ENCODE assay signal across 10 mouse cellular contexts in the genomic region with DNA sequence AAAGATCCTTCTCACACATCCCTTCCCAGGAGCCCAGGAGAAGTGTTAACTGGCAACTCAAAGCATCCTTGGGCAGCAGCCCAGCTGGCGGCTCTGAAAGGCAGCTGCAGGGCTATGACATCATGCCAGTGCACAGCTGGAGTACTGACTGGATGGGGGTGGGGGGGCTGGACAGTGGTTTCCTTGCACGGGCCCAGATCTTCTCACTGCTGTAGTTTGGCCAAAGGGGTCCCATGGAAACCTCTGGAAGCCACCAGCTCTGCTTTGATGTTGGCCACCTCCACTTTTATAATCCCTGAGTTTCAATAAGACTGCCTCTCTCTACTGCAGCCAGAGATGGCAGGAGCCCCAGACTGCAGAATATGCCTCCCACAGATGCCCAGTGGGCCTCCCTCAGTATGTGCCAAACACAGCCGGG. TPM values are rescaled to one million over a fixed set of nuclear protein-coding genes. Genes with fewer than 3 reads are reported as not detected.
DNase-seq lines count a peak whose midpoint lies in the region; ATAC-seq lines count a peak whose summit lies in the region.
"Had no signal": no experiment of that assay in that cellular context is flagged by ENCODE, and none has a peak within 500 bp of the region (broad histone marks: within the 10 kb centered on the region; RNA-seq: fewer than 3 reads in every experiment).

No protein-coding gene starts in this region.

- H3K9ac ChIP-seq in hindbrain, embryonic 15.5 days, result no peak overlapping the region
- H3K9ac ChIP-seq in hindbrain, embryonic 13.5 days, result no peak overlapping the region
- H3K9ac ChIP-seq: embryonic facial prominence, embryonic 13.5 days had no signal

- H3K27ac ChIP-seq in hindbrain, embryonic 15.5 days (replicated peaks), result no peak overlapping the region
- no peak overlapping the region for H3K27ac ChIP-seq in hindbrain, embryonic 13.5 days
- H3K27ac ChIP-seq: embryonic facial prominence, embryonic 13.5 days had no signal

- intact Hi-C loops in heart, postnatal 36 days (cut with DNase I), result no loop called here
- intact Hi-C loops in left cerebral cortex, postnatal 36 days (cut with DNase I), result no loop called here

- no peak overlapping the region for H3K4me3 ChIP-seq in hindbrain, embryonic 15.5 days
- no peak overlapping the region for H3K4me3 ChIP-seq in hindbrain, embryonic 13.5 days
- H3K4me3 ChIP-seq: embryonic facial prominence, embryonic 13.5 days had no signal

- H3K9me3 ChIP-seq in hindbrain, embryonic 15.5 days, result no peaks in the 10 kb centered on the region
- no peaks in the 10 kb centered on the region for H3K9me3 ChIP-seq in hindbrain, embryonic 13.5 days
- H3K9me3 ChIP-seq: embryonic facial prominence, embryonic 13.5 days had no signal

- H3K36me3 ChIP-seq in hindbrain, embryonic 15.5 days, result no peaks in the 10 kb centered on the region
- H3K36me3 ChIP-seq in hindbrain, embryonic 13.5 days, result no peaks in the 10 kb centered on the region
- H3K36me3 ChIP-seq: embryonic facial prominence, embryonic 13.5 days had no signal

- peaks cover 8% of the 10 kb centered on the region; the same call in 1 of the 2 replicates for H3K4me1 ChIP-seq in hindbrain, embryonic 15.5 days (replicated peaks)
- H3K4me1 ChIP-seq in hindbrain, embryonic 13.5 days (replicated peaks), result peaks cover 8% of the 10 kb centered on the region; the same call in 1 of the 2 replicates

- WGBS in hindbrain, embryonic 15.5 days, result 43% methylated on average over 3 of the region's 3 CpGs
- WGBS in hindbrain, embryonic 13.5 days, result 41% methylated on average over 3 of the region's 3 CpGs

- H3K27me3 ChIP-seq in hindbrain, embryonic 15.5 days, result no peaks in the 10 kb centered on the region
- no peaks in the 10 kb centered on the region for H3K27me3 ChIP-seq in hindbrain, embryonic 13.5 days
- H3K27me3 ChIP-seq: embryonic facial prominence, embryonic 13.5 days; Patski had no signal

- no peak overlapping the region for H3K4me2 ChIP-seq in hindbrain, embryonic 15.5 days
- H3K4me2 ChIP-seq in hindbrain, embryonic 13.5 days, result no peak overlapping the region
- H3K4me2 ChIP-seq: embryonic facial prominence, embryonic 13.5 days had no signal

- ATAC-seq in hindbrain, embryonic 15.5 days (ENCODE audit: low FRiP score, low read depth), result 0 out of 2 replicates have a peak, but pooled peaks have one; percentile 32
- no peak; the same call in 1 of the 2 replicates for ATAC-seq in hindbrain, embryonic 13.5 days (ENCODE audit: low FRiP score)
- ATAC-seq: Patski had no signal

- DNase-seq in urinary bladder, postnatal 14 days (ENCODE audit: low spot score), result peak; percentile 10
- no peak for DNase-seq in urinary bladder, adult 18-20 months (ENCODE audit: low spot score in 2 of 2)
- DNase-seq in heart, postnatal 36 days, result peak; percentile 59 to 65
- peak; percentile 39 for DNase-seq in ovary, postnatal 36 days (ENCODE audit: low spot score)
- no peak for DNase-seq in urinary bladder, postnatal 25 days (ENCODE audit: low spot score)
- DNase-seq in left cerebral cortex, postnatal 36 days (ENCODE audit: low spot score in 2 of 2), result no peak

RNA-seq across cellular contexts. Expression of a gene that starts 13.6 kb away (rescaled TPM):
- 0.34 and 0.35 TPM in 2 replicates for polyA plus RNA-seq in hindbrain, embryonic 15.5 days (2015; fragmentation: Nextera tagmentation; extraction: Ambion mirVana)
- 0.34 and 0.53 TPM in 2 replicates for polyA plus RNA-seq in hindbrain, embryonic 13.5 days (2015; fragmentation: Nextera tagmentation; extraction: Ambion mirVana)
- total RNA-seq in heart, postnatal 36 days (2021), result not detected
- total RNA-seq in left cerebral cortex, postnatal 36 days (2021), result 1 to 10 TPM; 1.4 TPM
- polyA plus RNA-seq: Patski had no signal

Comparison
In these comparisons a context has a peak if more than half of its experiments do, and no peak if none do; other contexts are left out.
1. DNase-seq: peak in urinary bladder, postnatal 14 days (single experiment), heart, postnatal 36 days (2 of 2) and ovary, postnatal 36 days (single experiment); none in urinary bladder, adult 18-20 months (0 of 2), urinary bladder, postnatal 25 days (single experiment) and left cerebral cortex, postnatal 36 days (0 of 2).